Mouse (Mus musculus) hematopoietic stem cell, adult 5-6 weeks (primary cell): ENCODE measurements around the gene Fcgrt. TPM values are rescaled to one million over a fixed set of nuclear protein-coding genes. Genes with fewer than 3 reads are reported as not detected.
"Not testable (repeated sequence)": the region's sequence is repeated elsewhere in the genome, so short reads cannot be mapped to it uniquely, and the experiment has no call there.

Experiments used
- ATAC-seq, 2 experiments: fragments of 125-278 bp in 1 of 2; replicated peaks in 1 of 2; 2 replicates each; pipeline ENCODE4 v1.8.0; 2016 to 2017; ENCODE audit warnings: inconsistent platforms in 2 of 2, mild to moderate bottlenecking in 2 of 2, moderate number of reproducible peaks in 2 of 2, low read depth in 1 of 2, moderate TSS enrichment in 1 of 2; ENCODE audit not compliant: low FRiP score in 2 of 2, poor library complexity in 2 of 2, severe bottlenecking in 2 of 2, insufficient read depth in 1 of 2, low TSS enrichment in 1 of 2
- total RNA-seq: library from RNA; stranded (forward); fragments of 172-1452, 232-1000 nt; gene quantifications from 2 replicates; pipeline ENCODE4 v1.2.3, GENCODE M21; 2017

Fcgrt gene
- total RNA-seq, 1 experiment from 2014 or later, result 15.3 TPM

GRCm38 (mm10) chr7:45134544-45135026 lies 30.9 kb upstream of the Fcgrt start:
- ATAC-seq, result 0 out of 4 replicates have a peak, but pooled peaks of 1 of the 2 experiments have one; percentile 10

GRCm38 (mm10) chr7:45133446-45134159 lies 30.0 kb upstream of the Fcgrt start:
- ATAC-seq, result no peak

GRCm38 (mm10) chr7:45131850-45132249 lies 28.2 kb upstream of the Fcgrt start:
- no peak for ATAC-seq

GRCm38 (mm10) chr7:45129776-45130512 lies 26.3 kb upstream of the Fcgrt start:
- ATAC-seq, result no peak

GRCm38 (mm10) chr7:45129318-45129717 lies 25.7 kb upstream of the Fcgrt start:
- ATAC-seq, result 0 out of 4 replicates have a peak, but pooled peaks of 1 of the 2 experiments have one; percentile 0

GRCm38 (mm10) chr7:45128624-45129246 lies 25.1 kb upstream of the Fcgrt start, which contains the start of gene Rpl13a:
Rpl13a (minus strand) TSS chr7:45128761.
- ATAC-seq, result peak; percentile 80 to 85

- ATAC-seq, result no peak
Measured at GRCm38 (mm10) chr7:45127700-45128224, 24.1 kb upstream of the Fcgrt start.

GRCm38 (mm10) chr7:45126844-45127699 lies 23.4 kb upstream of the Fcgrt start:
- ATAC-seq, result no peak

- no peak for ATAC-seq
Measured at GRCm38 (mm10) chr7:45126147-45126843, 22.6 kb upstream of the Fcgrt start.

GRCm38 (mm10) chr7:45125649-45126048 lies 22.0 kb upstream of the Fcgrt start:
- not testable (repeated sequence) for ATAC-seq

GRCm38 (mm10) chr7:45125144-45125600 lies 21.5 kb upstream of the Fcgrt start:
- no peak for ATAC-seq

GRCm38 (mm10) chr7:45124224-45125143 lies 20.8 kb upstream of the Fcgrt start, which contains the start of gene Rps11:
Rps11 (minus strand) TSS chr7:45124439.
- peak; percentile 39 to 67 for ATAC-seq

GRCm38 (mm10) chr7:45123186-45123570 lies 19.5 kb upstream of the Fcgrt start:
- ATAC-seq, result no peak

- ATAC-seq, result no peak
Measured at GRCm38 (mm10) chr7:45122561-45123185, 19.0 kb upstream of the Fcgrt start.

- no peak for ATAC-seq
Measured at GRCm38 (mm10) chr7:45121966-45122365, 18.3 kb upstream of the Fcgrt start.
